Mouse (Mus musculus) heart, adult 8-10 months (tissue): ENCODE data around the gene Zfp597. TPM values are rescaled to one million over a fixed set of nuclear protein-coding genes. Genes with fewer than 3 reads are reported as not detected.
"Not testable (repeated sequence)": the region's sequence is repeated elsewhere in the genome, so short reads cannot be mapped to it uniquely, and the experiment has no call there.

Experiments
- DNase-seq: peaks from one replicate; pipeline ENCODE4 v3.0.0; 2022; ENCODE audit warnings: low spot score
- microRNA-seq: library from miRNA; unstranded; fragments of <30 nt; microRNA quantifications from one replicate; pipeline ENCODE4 v1.2.0, GENCODE M21; 2022
- total RNA-seq, 4 experiments: library from RNA; stranded (reverse); gene quantifications; 2 replicates each; pipeline ENCODE4 v1.2.4; 2022

Zfp597 gene
- total RNA-seq, 4 experiments from 2014 or later: 10.9 to 13.9 (median 12.3) TPM

GRCm38 (mm10) chr16:3855776-3856175 is 28.6 kb downstream of the Zfp597 start:
- DNase-seq: no peak

GRCm38 (mm10) chr16:3854437-3855182 is 29.8 kb downstream of the Zfp597 start:
- no peak for DNase-seq

- DNase-seq: no peak
Observed at GRCm38 (mm10) chr16:3852586-3852985, 31.8 kb downstream of the Zfp597 start.

DNA sequence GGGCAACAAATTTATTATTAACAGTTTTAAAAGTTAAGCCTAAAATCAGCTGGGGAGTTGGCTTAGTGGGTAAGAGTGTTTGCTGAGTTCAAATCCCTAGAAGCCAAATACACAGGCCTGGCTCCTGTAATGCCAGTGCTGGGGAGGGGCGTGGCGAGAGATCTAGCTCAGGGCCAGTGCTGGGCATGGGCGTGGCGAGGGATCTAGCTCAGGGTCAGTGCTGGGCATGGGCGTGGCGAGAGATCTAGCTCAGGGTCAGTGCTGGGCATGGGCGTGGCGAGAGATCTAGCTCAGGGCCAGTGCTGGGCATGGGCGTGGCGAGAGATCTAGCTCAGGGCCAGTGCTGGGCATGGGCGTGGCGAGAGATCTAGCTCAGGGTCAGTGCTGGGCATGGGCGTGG is 33.1 kb downstream of the Zfp597 start:
- not testable (repeated sequence) for DNase-seq

GRCm38 (mm10) chr16:3848416-3848815 is 35.9 kb downstream of the Zfp597 start:
- no peak for DNase-seq

- no peak for DNase-seq
Observed at GRCm38 (mm10) chr16:3847871-3848270, 36.5 kb downstream of the Zfp597 start.

DNA sequence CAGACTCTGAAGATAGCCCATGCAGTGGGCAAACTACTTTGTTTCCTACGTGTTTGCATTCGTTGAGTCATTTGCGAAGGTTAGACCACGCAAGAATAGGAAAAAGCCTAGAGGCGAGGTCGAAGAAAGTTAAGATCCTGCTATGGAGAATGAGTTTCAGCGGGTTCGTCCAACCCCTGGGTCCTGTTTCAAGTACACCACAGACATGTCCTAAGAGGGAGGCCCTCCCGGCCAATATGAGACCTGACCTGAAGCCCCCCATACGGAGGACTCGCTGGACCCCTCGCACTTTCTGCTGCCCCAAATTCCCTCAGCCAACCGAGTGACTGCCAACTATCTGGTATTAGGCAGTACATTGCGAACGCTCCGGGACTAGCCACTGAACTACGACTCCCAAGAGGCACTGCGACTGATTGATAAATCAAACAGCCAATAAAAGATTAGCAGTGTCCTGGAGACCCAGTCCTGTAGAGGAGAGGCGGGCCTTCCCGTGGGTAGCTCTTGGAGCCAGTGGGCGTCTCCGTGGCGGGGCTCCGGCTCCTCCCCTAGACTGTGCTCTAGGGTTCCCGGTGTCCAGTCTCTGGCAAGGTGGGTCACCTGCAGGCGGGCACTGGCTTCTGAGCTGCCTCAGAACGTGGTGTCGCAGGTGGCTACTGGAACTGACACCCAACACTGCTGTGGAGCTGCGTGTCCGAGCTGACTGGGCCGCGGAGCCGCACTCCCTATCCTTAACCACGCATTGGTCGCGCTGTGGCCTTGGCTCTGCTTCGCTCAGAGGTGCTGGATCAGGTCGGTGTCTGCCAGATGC is 37.4 kb downstream of the Zfp597 start, which contains the start of gene Zfp174:
Zfp174 (plus strand) TSS at position 558 of the 808 bp plus-strand sequence.
- DNase-seq: peak; percentile 99

- DNase-seq: no peak
Observed at GRCm38 (mm10) chr16:3843796-3844195, 40.6 kb downstream of the Zfp597 start.

GRCm38 (mm10) chr16:3842989-3843388 is 41.4 kb downstream of the Zfp597 start:
- DNase-seq: no peak

- peak; percentile 23 for DNase-seq
Observed at GRCm38 (mm10) chr16:3839157-3839885, 45.0 kb downstream of the Zfp597 start.

- no peak for DNase-seq
Observed at GRCm38 (mm10) chr16:3835461-3835860, 48.9 kb downstream of the Zfp597 start.

DNA sequence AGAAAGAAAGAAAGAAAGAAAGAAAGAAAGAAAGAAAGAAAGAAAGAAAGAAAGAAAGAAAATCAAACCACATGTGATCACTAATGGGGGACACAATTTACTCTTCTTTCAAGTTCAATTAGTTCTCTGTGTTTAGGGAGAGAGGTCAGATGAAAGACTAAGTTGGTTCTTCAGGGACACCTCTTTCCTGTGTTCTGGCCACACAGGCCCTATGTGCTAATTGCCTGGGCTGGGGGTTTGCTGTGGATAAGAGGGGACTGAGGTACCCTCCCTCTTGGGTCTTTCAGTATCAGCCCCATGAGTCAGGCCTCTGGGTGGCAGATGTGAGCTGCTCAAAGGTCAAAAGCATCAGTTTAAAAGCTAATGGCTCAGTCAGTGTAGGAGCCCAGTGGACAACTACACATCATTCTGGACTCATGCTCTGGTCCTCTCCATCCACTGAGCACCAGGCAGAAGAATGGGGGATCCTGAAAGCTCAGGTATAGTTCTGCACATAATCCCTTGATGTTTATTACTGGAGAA is 53.7 kb downstream of the Zfp597 start, which contains the start of gene Olfr15:
Olfr15 (plus strand) TSS at position 291 of the 522 bp plus-strand sequence.
- DNase-seq: no peak

- no peak for DNase-seq
Observed at GRCm38 (mm10) chr16:3829727-3830126, 54.6 kb downstream of the Zfp597 start.

DNA sequence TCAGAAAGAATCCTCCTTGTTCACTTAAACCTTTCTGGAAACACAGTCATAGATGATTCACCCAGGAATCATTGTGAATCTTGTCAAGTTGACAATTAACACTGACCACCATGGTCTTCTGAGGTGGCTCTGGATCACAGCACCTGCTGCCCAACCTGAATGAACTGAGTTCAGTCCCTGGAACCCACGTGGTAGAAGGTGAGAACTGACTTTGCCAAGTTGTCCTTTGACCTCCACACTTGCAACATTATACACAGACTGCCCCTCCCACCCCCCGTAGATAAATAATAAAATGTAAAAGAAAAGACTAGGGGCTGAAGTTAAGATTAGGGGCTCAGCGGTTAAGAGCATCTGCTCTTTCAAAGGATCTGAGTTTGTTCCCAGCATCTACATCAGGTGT is 56.3 kb downstream of the Zfp597 start:
- no peak for DNase-seq

DNA sequence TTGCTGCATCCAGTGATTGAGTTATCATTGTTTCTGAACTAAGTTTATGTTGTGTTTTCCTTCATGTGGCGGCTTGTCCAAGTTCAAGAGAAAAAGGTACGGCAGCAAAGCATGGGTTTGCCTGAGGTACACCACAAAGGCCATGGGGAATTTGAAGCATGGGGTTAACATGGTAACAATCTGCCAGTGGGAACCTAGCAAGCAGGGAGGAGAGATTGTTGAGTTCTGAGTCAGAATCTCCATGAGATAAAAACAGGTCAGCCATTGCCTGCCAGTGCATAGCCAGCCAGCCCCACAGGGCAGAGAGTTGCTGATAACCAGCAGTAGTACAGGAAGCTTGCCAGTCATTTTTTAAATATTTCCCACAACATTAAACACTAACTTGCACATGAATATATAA is 64.2 kb downstream of the Zfp597 start:
- peak; percentile 13 for DNase-seq

DNA sequence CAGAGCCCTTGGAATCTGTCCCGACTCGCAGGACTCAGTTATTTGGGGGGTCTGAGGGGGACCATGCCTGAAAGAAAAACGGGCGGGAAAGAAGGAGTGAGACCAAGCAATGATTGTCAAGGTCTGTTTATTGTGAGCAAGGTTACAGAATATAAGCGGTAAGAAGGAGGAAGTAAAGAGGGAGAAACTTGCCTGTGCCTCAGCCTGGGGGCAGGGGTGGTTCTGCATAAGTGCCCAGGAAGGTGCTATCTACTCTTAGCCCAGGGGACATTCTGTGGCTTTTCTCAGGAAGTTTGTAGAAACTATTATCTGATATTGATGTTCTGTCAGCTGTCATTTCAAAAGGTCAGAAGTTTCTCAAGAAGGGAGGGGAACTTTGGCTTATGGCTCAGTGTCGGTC is 69.7 kb downstream of the Zfp597 start:
- DNase-seq: not testable (repeated sequence)

Small RNA genes lying within 50 kb of the gene (microRNA-seq; reads per million reads assigned to microRNA genes)
- not detected for gene Gm23493

Other genes starting within 250 kb of the Zfp597 start
- not detected for gene Mefv, start 166.5 kb downstream of the Zfp597 start, total RNA-seq
- 1 to 10 TPM; 6.9 to 8.4 (median 7.6) TPM for gene Zfp263, start 140.5 kb downstream of the Zfp597 start, total RNA-seq
- gene Olfr15, start 53.7 kb downstream of the Zfp597 start, total RNA-seq: not detected
- 1 to 10 TPM; 1.4 to 1.9 (median 1.7) TPM for gene Zfp174, start 37.3 kb downstream of the Zfp597 start, total RNA-seq
- gene Naa60, start 12.2 kb downstream of the Zfp597 start, total RNA-seq: 10 to 100 TPM; 44.4 to 58.4 (median 51.3) TPM
- 1 to 10 TPM in 1 of 4 experiments, under 1 TPM in 1, not detected in 2; 0.87 to 1.0 TPM for gene Gm20695, start 87 bp upstream of the Zfp597 start, total RNA-seq
- 1 to 10 TPM; 4.0 to 5.7 (median 4.3) TPM for gene 1700037C18Rik, start 24.1 kb upstream of the Zfp597 start, total RNA-seq
- gene Cluap1, start 24.2 kb upstream of the Zfp597 start, total RNA-seq: 10 to 100 TPM in 2 of 4 experiments, 1 to 10 TPM in 2; 8.5 to 13.1 (median 10.5) TPM
- gene Nlrc3, start 92.1 kb upstream of the Zfp597 start, total RNA-seq: 1 to 10 TPM; 1.2 to 2.0 (median 1.5) TPM
- 1 to 10 TPM; 6.0 to 9.2 (median 8.3) TPM for gene Slx4, start 119.2 kb upstream of the Zfp597 start, total RNA-seq
- not detected for gene Dnase1, start 152.4 kb upstream of the Zfp597 start, total RNA-seq
- gene Trap1, start 193.3 kb upstream of the Zfp597 start, total RNA-seq: 100 to 1,000 TPM; 131 to 156 (median 146) TPM